Mouse (Mus musculus) intestine, postnatal 0 days (tissue): Measurements from ENCODE around the gene Ablim1. TPM values are rescaled to one million over a fixed set of nuclear protein-coding genes. Genes with fewer than 3 reads are reported as not detected.

Experiments used
- ATAC-seq: fragments of 200-750 bp; cut with Nextera tagmentation; 2 replicates; pipeline ENCODE4 v1.8.0; 2017; ENCODE audit warnings: mild to moderate bottlenecking, moderate TSS enrichment, moderate library complexity
- H3K27ac ChIP-seq: fragments of 300-500 bp; sonication (generic); 2 replicates; pipeline ENCODE4 v1.5.1; 2014; ENCODE audit warnings: mild to moderate bottlenecking, low read depth, low read length, moderate library complexity
- H3K27me3 ChIP-seq: fragments of 300-500 bp; sonication (generic); replicated peaks from 2 replicates; pipeline ENCODE4 v1.6.1; 2014; ENCODE audit warnings: low read length, mixed read lengths; ENCODE audit not compliant: control insufficient read depth, insufficient read depth
- H3K36me3 ChIP-seq: fragments of 300-500 bp; sonication (generic); 2 replicates; pipeline ENCODE4 v1.6.1; 2014; ENCODE audit warnings: mild to moderate bottlenecking, moderate library complexity; ENCODE audit not compliant: control insufficient read depth, insufficient read depth
- H3K4me1 ChIP-seq: fragments of 300-500 bp; sonication (generic); replicated peaks from 2 replicates; pipeline ENCODE4 v1.6.1; 2014; ENCODE audit warnings: antibody characterized with exemption, low read length, mixed read lengths; ENCODE audit not compliant: control insufficient read depth, insufficient read depth
- H3K4me2 ChIP-seq: fragments of 300-500 bp; sonication (generic); replicated peaks from 2 replicates; pipeline ENCODE4 v1.6.1; 2014; ENCODE audit warnings: low read depth, mild to moderate bottlenecking, moderate library complexity
- H3K4me3 ChIP-seq: fragments of 300-500 bp; sonication (generic); 2 replicates; pipeline ENCODE4 v1.5.1; 2014; ENCODE audit warnings: low read depth, low read length
- H3K9ac ChIP-seq: fragments of 300-500 bp; sonication (generic); 2 replicates; pipeline ENCODE4 v1.6.1; 2014; ENCODE audit warnings: mild to moderate bottlenecking, low read depth, low read length
- H3K9me3 ChIP-seq: fragments of 300-500 bp; sonication (generic); 2 replicates; pipeline ENCODE4 v1.6.1; 2016; ENCODE audit warnings: mixed run types; ENCODE audit not compliant: control insufficient read depth
- CTCF ChIP-seq: sonication (generic); IDR thresholded peaks from 2 replicates; pipeline ENCODE4 v1.5.1; 2016; ENCODE audit warnings: low read depth, mild to moderate bottlenecking, control low read depth, antibody characterized with exemption, moderate library complexity
- WGBS: fragments of 180-500 bp; shearing (Covaris S2); extraction: QIAGEN DNeasy Blood & Tissue Kit; methylation state at CpG from one replicate; pipeline ENCODE4 v1.1.7; 2014; 5-methylcytosine and 5-hydroxymethylcytosine counted together
- polyA plus RNA-seq: library from polyadenylated mRNA; unstranded; fragments of >200 nt; fragmentation: Nextera tagmentation; extraction: Ambion mirVana; gene quantifications from 2 replicates; pipeline ENCODE4 v1.2.1, GENCODE M21; 2015

Ablim1 gene
- polyA plus RNA-seq, 1 experiment from 2014 or later = 24.4 TPM

DNA sequence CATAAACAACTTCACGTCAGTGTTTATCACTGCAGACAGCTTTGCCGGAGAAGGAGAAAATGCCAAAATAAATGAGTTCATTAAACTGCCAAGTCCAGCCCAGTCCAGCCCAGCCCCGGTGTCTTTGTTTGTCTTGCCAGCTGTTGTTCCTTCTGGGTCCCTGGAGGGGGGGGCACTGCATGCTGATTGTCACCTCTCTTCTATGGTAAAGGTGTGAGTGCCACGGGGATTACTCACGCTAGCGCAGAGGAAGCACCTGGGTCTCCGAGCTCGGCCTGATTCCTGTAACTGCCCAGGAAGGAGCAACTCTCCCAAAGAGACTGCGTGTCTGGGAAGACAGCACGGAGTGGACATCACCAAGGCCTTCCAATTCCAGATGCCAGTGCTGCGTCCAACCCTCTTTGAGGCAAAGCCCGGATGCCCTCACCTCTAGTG is 12.7 kb downstream of the Ablim1 start:
- Histone ChIP-seq H3K27me3 (no peaks in the 10 kb centered on the region), H3K4me1 (no peaks in the 10 kb centered on the region), H3K4me2 (no peak overlapping the region), H3K9ac (no peak overlapping the region), H3K36me3 (no peaks in the 10 kb centered on the region), H3K4me3 (no peak overlapping the region), H3K27ac (no peak overlapping the region), H3K9me3 (no peaks in the 10 kb centered on the region)
- WGBS = 58% methylated on average over 12 of the region's 12 CpGs
- no peak for ATAC-seq
- no peak for TF ChIP-seq CTCF

DNA sequence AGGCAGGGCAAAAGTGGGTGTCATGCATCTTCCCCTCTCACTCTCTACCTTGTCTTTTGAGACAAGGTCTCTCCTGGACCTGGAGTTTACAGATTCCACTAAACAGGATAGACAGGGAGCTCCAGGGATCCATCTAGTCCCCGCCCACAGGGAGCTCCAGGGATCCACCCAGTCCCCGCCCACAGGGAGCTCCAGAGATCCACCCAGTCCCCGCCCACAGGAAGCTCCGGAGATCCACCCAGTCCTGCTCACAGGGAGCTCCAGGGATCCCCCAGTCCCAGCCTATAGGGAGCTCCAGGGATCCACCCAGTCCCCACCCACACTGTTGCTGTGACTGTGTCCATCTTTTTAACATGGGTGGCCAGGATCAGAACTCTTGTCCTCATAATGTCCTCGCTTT is 16.7 kb downstream of the Ablim1 start:
- no peak for ATAC-seq
- H3K4me3 ChIP-seq = no peak overlapping the region
- H3K4me2 ChIP-seq = no peak overlapping the region
- TF ChIP-seq CTCF = no peak
- no peaks in the 10 kb centered on the region; the same call in 1 of the 2 replicates for H3K4me1 ChIP-seq
- H3K9me3 ChIP-seq = no peaks in the 10 kb centered on the region
- H3K9ac ChIP-seq = no peak overlapping the region
- H3K27ac ChIP-seq = peak overlapping the region; percentile 15; the same call in 1 of the 2 replicates
- no peaks in the 10 kb centered on the region for H3K27me3 ChIP-seq
- H3K36me3 ChIP-seq = no peaks in the 10 kb centered on the region
- WGBS = 70% methylated on average over 5 of the region's 5 CpGs

DNA sequence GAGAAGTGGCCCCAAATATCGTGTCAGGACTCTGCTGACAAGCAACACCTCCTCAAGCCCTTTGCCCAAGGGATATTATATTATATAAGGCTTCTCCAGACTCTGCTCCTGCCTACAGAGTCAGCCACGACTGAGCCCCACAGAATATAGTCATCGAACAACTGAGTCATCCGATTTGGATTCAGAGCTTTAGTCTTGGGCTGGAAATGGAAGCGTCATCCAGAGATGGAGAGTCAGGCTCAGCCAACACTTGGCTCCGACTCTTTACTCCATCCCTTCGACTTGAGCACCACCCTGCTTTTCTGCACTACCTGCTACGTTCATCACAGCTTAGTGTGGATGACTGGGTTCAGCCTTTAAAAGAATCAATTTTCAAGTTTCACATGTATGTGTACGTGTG is 17.3 kb downstream of the Ablim1 start:
- Histone ChIP-seq H3K27ac (no peak overlapping the region), H3K9me3 (no peaks in the 10 kb centered on the region), H3K4me2 (no peak overlapping the region), H3K9ac (no peak overlapping the region), H3K4me1 (no peaks in the 10 kb centered on the region; the same call in 1 of the 2 replicates), H3K27me3 (no peaks in the 10 kb centered on the region), H3K4me3 (no peak overlapping the region), H3K36me3 (no peaks in the 10 kb centered on the region)
- WGBS = 90% methylated on average over 9 of the region's 9 CpGs
- ATAC-seq = no peak
- TF ChIP-seq CTCF = no peak

DNA sequence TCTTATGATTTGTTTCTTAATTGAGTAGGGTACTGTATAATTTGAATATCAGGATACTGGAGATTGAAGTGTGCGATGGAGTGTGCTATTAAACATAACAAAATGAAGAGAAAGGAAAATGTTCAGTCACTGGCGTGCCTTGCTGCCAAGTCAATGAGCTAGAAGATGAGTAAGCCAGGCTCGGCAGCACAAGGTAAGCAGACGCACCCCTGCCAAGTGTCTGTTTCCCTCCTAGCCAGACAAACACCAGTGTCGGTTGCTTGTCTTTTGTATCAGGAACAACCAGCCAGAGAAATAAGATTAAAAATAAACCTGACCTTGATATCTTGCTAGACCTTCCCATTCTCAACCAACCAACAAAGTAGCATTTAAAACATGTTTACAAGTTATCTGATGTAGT is 18.2 kb downstream of the Ablim1 start:
- no peaks in the 10 kb centered on the region for H3K27me3 ChIP-seq
- ATAC-seq = no peak
- no peak overlapping the region for H3K27ac ChIP-seq
- no peaks in the 10 kb centered on the region for H3K9me3 ChIP-seq
- H3K4me2 ChIP-seq = no peak overlapping the region
- TF ChIP-seq CTCF = no peak
- no peaks in the 10 kb centered on the region; the same call in 1 of the 2 replicates for H3K4me1 ChIP-seq
- 68% methylated on average over 5 of the region's 5 CpGs for WGBS
- H3K9ac ChIP-seq = no peak overlapping the region
- no peaks in the 10 kb centered on the region for H3K36me3 ChIP-seq
- H3K4me3 ChIP-seq = no peak overlapping the region

DNA sequence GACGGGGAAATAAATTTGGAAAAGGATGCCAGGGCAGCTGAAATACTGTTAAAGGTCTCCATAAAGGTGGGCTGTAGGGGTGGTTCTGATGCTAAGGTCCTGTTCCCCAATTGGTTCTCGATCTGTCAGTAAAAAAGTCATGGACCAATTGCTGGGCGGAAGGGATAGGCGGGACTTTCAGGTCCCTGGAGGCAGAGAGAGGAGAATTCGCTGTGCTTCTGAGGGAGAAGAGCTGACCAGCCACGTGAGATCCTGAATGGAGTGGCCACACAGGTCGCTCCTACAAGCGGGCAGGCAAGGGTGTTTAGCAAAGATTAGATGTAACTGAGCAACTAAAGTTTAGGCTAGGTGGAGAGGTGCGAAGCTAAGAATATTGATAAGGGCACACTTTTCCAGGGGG is 19.2 kb downstream of the Ablim1 start:
- H3K36me3 ChIP-seq = no peaks in the 10 kb centered on the region
- WGBS = 66% methylated on average over 9 of the region's 9 CpGs
- H3K27ac ChIP-seq = no peak overlapping the region
- H3K4me3 ChIP-seq = no peak overlapping the region
- no peaks in the 10 kb centered on the region for H3K27me3 ChIP-seq
- TF ChIP-seq CTCF = no peak
- H3K9me3 ChIP-seq = no peaks in the 10 kb centered on the region
- H3K4me1 ChIP-seq = no peaks in the 10 kb centered on the region; the same call in 1 of the 2 replicates
- H3K4me2 ChIP-seq = no peak overlapping the region
- ATAC-seq = no peak
- H3K9ac ChIP-seq = no peak overlapping the region

DNA sequence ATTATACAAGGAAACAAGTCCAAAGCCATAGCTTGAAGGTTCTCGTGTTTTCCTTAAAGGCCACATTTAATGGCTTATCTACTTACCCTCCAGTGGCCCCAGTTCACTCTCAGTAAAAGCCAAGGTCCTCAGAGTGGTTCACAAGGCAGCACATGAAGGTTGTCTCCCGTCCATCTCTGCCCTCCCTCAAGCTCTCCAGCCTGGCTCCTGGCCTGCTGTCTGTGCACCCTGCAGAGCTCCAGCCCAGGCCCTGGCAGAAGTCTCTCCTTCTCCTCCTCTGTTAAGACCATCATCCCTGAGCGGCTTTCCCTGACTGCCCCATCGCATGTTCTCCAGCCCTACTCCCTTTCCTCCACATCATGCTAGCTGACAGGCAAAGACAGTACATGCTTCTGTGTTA is 20.4 kb downstream of the Ablim1 start:
- H3K27ac ChIP-seq = peak overlapping the region; percentile 7; the same call in 1 of the 2 replicates
- no peak for ATAC-seq
- no peak overlapping the region for H3K9ac ChIP-seq
- H3K4me3 ChIP-seq = no peak overlapping the region
- H3K27me3 ChIP-seq = no peaks in the 10 kb centered on the region
- no peaks in the 10 kb centered on the region; the same call in 1 of the 2 replicates for H3K4me1 ChIP-seq
- H3K9me3 ChIP-seq = no peaks in the 10 kb centered on the region
- 63% methylated on average over 4 of the region's 4 CpGs for WGBS
- TF ChIP-seq CTCF = no peak
- H3K36me3 ChIP-seq = no peaks in the 10 kb centered on the region
- no peak overlapping the region for H3K4me2 ChIP-seq

DNA sequence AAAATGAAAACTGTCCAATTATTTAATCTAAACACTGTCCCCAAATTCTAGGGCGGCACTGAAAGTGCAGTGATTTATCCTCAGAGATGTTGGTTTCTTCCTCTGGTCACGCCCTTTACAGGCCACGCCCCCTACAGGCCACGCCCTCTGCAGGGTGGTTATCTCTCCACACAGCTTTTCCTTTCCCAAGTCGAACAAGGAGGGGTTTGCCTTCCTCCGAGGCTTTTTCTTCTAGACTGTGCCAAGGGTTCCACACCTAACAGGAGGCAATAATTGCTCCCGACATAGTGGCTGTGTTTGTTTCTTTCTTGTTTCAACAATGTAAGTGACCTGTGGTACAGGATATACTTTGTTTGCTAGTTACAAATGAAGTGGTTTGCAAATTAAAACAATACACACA is 21.0 kb downstream of the Ablim1 start:
- no peak for TF ChIP-seq CTCF
- 14% methylated on average over 7 of the region's 7 CpGs for WGBS
- ATAC-seq = peak; percentile 39; the same call in 1 of the 2 replicates

More for the DNA sequence above, 21.0 kb downstream of the Ablim1 start:
- Histone ChIP-seq H3K9ac (no peak overlapping the region), H3K4me2 (no peak overlapping the region), H3K4me3 (no peak overlapping the region), H3K36me3 (no peaks in the 10 kb centered on the region), H3K27me3 (no peaks in the 10 kb centered on the region), H3K27ac (no peak overlapping the region; the same call in 1 of the 2 replicates), H3K4me1 (no peaks in the 10 kb centered on the region; the same call in 1 of the 2 replicates), H3K9me3 (no peaks in the 10 kb centered on the region)
